Mouse (Mus musculus) heart, adult 2 months (tissue): Measurements from ENCODE around the gene Chrnd. TPM values are rescaled to one million over a fixed set of nuclear protein-coding genes. Genes with fewer than 3 reads are reported as not detected.

ENCODE experiments used
- DNase-seq, 2 experiments: peaks; one replicate each; pipeline ENCODE4 v3.0.0; 2021
- H3K27ac ChIP-seq: fragments of 200-600 bp; 2 replicates; pipeline ENCODE4 v1.8.1; 2022
- H3K27me3 ChIP-seq: fragments of 200-500 bp; 2 replicates; pipeline ENCODE4 v1.6.1; 2012; ENCODE audit warnings: mild to moderate bottlenecking, low read length, inconsistent platforms, mixed read lengths; ENCODE audit not compliant: control insufficient read depth, insufficient read depth
- H3K36me3 ChIP-seq: fragments of 200-500 bp; 2 replicates; pipeline ENCODE4 v1.6.1; 2012; ENCODE audit warnings: low read length, inconsistent platforms; ENCODE audit not compliant: control insufficient read depth, insufficient read depth
- H3K4me1 ChIP-seq: fragments of 200-500 bp; 2 replicates; pipeline ENCODE4 v1.6.1; 2011; ENCODE audit warnings: low read length; ENCODE audit not compliant: control insufficient read depth, insufficient read depth
- H3K4me3 ChIP-seq: fragments of 200-600 bp; 2 replicates; pipeline ENCODE4 v1.8.1; 2022
- H3K79me2 ChIP-seq: fragments of 200-500 bp; replicated peaks from 2 replicates; pipeline ENCODE4 v1.6.1; 2012; ENCODE audit warnings: mild to moderate bottlenecking, inconsistent platforms, low read length, moderate library complexity, mixed read lengths; ENCODE audit not compliant: control insufficient read depth, insufficient read depth
- H3K9ac ChIP-seq: fragments of 200-500 bp; 2 replicates; pipeline ENCODE4 v1.6.1; 2012; ENCODE audit warnings: low read depth, mild to moderate bottlenecking, control low read depth, inconsistent platforms, low read length, mixed read lengths
- CTCF ChIP-seq: fragments of 200-600 bp; IDR thresholded peaks from 2 replicates; pipeline ENCODE4 v1.8.1; 2022; ENCODE audit warnings: antibody characterized with exemption, mild to moderate bottlenecking, moderate library complexity
- EP300 ChIP-seq: fragments of 200-500 bp; IDR thresholded peaks from 2 replicates; pipeline ENCODE4 v1.6.1; 2011; ENCODE audit warnings: low read depth, low read length, control low read depth; ENCODE audit not compliant: insufficient read depth
- POLR2A ChIP-seq: fragments of 200-500 bp; IDR thresholded peaks from 2 replicates; pipeline ENCODE4 v1.6.1; 2011; ENCODE audit warnings: mild to moderate bottlenecking, low read depth, low read length, control low read depth; ENCODE audit not compliant: insufficient read depth
- WGBS: fragments of 180-500 bp; shearing (Covaris S2); methylation state at CpG from one replicate; pipeline ENCODE4 v1.1.7; 2018; 5-methylcytosine and 5-hydroxymethylcytosine counted together
- intact Hi-C: fragments of 180-260 bp; cut with DNase I; formaldehyde crosslinking; loops from one replicate; pipeline ENCODE4 v1.15.1; 2025
- long read RNA-seq: library from polyadenylated mRNA; stranded (forward); transcript quantifications from one replicate; pipeline ENCODE4 v2.0.0, GENCODE M21; 2021
- polyA plus RNA-seq: library from polyadenylated mRNA; depleted of rRNA; stranded (reverse); fragments of >200 nt; gene quantifications from 2 replicates; pipeline ENCODE4 v1.2.3, GENCODE M21; 2012; rRNA removed
- total RNA-seq, 2 experiments: library from RNA; stranded (reverse); gene quantifications; 2 replicates each; pipeline ENCODE4 v1.2.3; 2021

Chrnd gene
- total RNA-seq (not detected), polyA plus RNA-seq (not detected in 2 replicates)
- long read RNA-seq = 0 reads

DNA sequence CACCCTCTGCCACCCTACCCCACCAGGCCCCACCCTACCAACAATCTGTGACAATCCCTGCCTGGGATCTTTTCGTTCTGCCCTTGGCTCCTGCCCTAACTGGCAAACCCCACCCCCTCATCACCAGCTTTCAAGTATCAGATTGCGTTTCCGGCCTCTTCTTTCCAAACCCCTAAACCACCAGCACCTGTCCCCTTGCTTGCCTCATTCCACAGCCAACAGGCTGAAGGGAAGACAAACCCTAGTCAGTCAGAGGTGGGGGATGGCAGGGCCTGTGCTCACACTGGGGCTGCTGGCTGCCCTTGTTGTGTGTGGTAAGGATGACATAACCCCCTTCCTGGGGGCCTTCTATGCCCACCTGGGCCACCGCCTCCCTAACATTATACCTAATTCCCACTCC, at the start of gene Chrnd:
TSS of gene Chrnd (plus strand) at position 179 of the 400 bp plus-strand sequence.
- Histone ChIP-seq H3K36me3 (no peaks in the 10 kb centered on the region), H3K4me1 (no peaks in the 10 kb centered on the region), H3K9ac (no peak within 1 kb of the TSS), H3K4me3 (no peak within 1 kb of the TSS), H3K79me2 (no peaks in the 10 kb centered on the region), H3K27ac (no peak within 1 kb of the TSS), H3K27me3 (peaks cover 3% of the 10 kb centered on the region; the same call in 1 of the 2 replicates)
- 41% methylated on average over 4 of the region's 4 CpGs for WGBS
- intact Hi-C loops = no loop called here
- TF ChIP-seq POLR2A (no peak), EP300 (no peak), CTCF (no peak)
- DNase-seq = no peak

DNA sequence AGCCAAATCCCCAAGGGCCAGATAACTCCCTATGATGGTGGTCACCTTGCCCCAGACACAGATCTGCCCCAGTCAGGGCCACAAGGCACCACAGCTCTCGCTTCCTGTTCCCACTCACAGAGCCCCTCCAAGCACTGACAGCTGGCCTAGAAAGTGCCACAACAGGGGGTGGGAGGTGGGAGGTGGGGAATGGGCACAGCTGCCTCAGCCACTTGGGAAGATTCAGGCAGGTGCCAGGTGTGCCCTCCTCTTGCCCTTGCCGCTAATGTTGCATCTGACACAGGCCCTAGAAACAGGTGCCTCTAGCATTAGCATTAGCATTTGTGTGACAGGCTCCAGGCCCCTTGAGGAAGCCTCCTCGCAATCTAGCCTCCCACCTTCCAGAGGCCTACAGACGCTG, 48.9 kb upstream of the Chrnd start:
- TF ChIP-seq POLR2A = no peak
- no peak for TF ChIP-seq CTCF
- no peak for TF ChIP-seq EP300
- intact Hi-C loops = no loop called here
- Histone ChIP-seq H3K4me1 (no peaks in the 10 kb centered on the region), H3K4me3 (no peak overlapping the region), H3K36me3 (no peaks in the 10 kb centered on the region), H3K27me3 (no peaks in the 10 kb centered on the region), H3K27ac (no peak overlapping the region), H3K79me2 (no peaks in the 10 kb centered on the region), H3K9ac (no peak overlapping the region)
- 92% methylated on average over 4 of the region's 4 CpGs for WGBS
- no peak for DNase-seq

DNA sequence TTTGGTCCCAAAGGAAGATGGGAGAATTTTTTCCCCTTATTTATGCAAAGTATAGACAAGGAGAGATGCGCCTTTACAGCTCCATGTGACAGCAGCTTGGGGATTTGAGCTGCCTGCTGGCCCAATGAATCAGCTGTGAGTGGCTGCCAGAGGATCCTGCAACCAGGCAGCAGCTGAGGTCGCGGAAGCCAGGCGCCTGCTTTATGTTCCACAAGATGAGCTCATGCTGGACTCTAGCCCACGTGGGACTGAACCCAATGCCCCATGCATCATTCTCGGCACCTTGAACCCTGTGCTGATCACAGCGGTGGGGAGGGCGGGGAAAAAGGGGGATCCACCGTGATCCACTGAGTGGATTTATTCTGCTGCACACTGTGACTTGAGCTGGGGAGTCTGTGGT, 48.0 kb upstream of the Chrnd start:
- TF ChIP-seq EP300 (no peak), CTCF (no peak), POLR2A (no peak)
- H3K9ac ChIP-seq = no peak overlapping the region
- no peak for DNase-seq
- H3K27ac ChIP-seq = no peak overlapping the region
- H3K79me2 ChIP-seq = no peaks in the 10 kb centered on the region
- no peak overlapping the region for H3K4me3 ChIP-seq
- no peaks in the 10 kb centered on the region for H3K36me3 ChIP-seq
- H3K27me3 ChIP-seq = no peaks in the 10 kb centered on the region
- no peaks in the 10 kb centered on the region for H3K4me1 ChIP-seq
- intact Hi-C loops = no loop called here
- 57% methylated on average over 9 of the region's 9 CpGs for WGBS

DNA sequence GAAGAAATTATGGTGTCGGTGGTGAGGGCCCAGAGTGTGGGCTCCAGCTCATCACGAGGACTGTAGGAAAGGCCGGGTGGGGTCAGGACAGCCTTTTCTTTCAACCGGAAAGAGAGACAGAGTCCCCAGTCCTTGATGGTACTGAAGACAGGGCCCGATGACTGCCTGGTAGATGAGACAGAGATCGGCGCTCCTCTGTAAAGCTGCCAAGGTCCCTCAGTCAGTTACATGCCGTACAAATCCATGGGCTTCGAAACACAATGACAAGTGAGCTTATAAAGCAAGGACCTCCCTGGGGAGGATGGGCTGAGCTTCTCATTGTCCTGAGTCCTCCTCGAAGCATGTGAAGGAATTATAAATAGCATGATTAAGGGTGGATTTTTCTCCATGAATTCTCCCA, 47.3 kb upstream of the Chrnd start:
- no peaks in the 10 kb centered on the region for H3K4me1 ChIP-seq
- no peak overlapping the region for H3K27ac ChIP-seq
- TF ChIP-seq CTCF (no peak), POLR2A (no peak), EP300 (no peak)
- no peak for DNase-seq
- H3K9ac ChIP-seq = no peak overlapping the region
- intact Hi-C loops = no loop called here
- H3K36me3 ChIP-seq = no peaks in the 10 kb centered on the region
- no peaks in the 10 kb centered on the region for H3K27me3 ChIP-seq
- no peak overlapping the region for H3K4me3 ChIP-seq
- WGBS = 66% methylated on average over 10 of the region's 10 CpGs
- no peaks in the 10 kb centered on the region for H3K79me2 ChIP-seq

DNA sequence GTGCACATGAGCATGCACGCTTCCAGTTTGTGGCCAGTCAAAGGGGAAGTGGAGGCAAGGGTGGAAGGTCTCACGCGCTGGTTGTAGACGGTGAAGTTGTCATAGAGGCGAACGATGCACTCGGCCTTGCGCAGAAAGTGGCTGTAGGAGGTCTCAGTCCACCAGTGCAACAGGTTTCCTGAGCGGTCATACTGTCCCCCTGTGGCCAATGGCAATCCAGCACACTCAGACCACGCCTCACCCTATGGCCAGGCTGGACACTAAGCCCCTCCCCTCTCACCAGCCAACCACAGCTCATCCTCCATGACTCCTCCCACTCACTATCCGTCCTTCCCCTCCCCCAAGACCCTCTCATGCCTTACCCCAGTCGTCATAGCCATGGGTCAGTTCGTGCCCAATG, 41.0 kb upstream of the Chrnd start:
- Histone ChIP-seq H3K36me3 (no peaks in the 10 kb centered on the region), H3K27me3 (peaks cover 7% of the 10 kb centered on the region), H3K27ac (no peak overlapping the region)

DNA sequence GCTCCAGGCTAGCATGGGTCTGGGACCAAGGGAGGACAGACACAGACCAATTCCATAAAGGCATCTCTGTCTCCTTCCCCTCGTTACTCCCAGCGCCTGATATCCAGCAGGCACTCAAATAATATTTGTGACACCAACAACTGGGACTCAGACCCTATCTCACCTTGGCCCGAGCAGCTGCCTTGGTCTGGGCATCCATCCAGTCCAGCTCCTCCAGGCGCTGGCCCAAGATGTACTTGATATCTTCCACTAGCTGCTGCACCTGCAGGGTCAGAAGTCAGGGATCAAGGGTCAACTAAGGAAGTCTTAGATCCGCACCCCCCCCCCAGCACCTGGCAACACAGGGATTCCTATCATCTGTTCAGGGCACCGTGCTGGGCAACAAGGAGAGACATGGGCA, 39.1 kb upstream of the Chrnd start:
- Histone ChIP-seq H3K9ac (no peak overlapping the region), H3K27me3 (peaks cover 22% of the 10 kb centered on the region)

More for the DNA sequence above, 41.0 kb upstream of the Chrnd start:
- intact Hi-C loops = no loop called here
- 39% methylated on average over 13 of the region's 13 CpGs for WGBS
- H3K4me1 ChIP-seq = no peaks in the 10 kb centered on the region
- no peak for DNase-seq
- no peak overlapping the region for H3K4me3 ChIP-seq
- no peak for TF ChIP-seq POLR2A
- no peak for TF ChIP-seq CTCF
- no peak for TF ChIP-seq EP300
- no peak overlapping the region for H3K9ac ChIP-seq
- H3K79me2 ChIP-seq = no peaks in the 10 kb centered on the region

More for the DNA sequence above, 39.1 kb upstream of the Chrnd start:
- Histone ChIP-seq H3K79me2 (no peaks in the 10 kb centered on the region), H3K36me3 (no peaks in the 10 kb centered on the region), H3K4me1 (no peaks in the 10 kb centered on the region), H3K27ac (no peak overlapping the region), H3K4me3 (no peak overlapping the region)
- TF ChIP-seq CTCF = no peak
- no peak for TF ChIP-seq EP300
- TF ChIP-seq POLR2A = no peak
- intact Hi-C loops = no loop called here
- WGBS = 60% methylated on average over 6 of the region's 6 CpGs
- DNase-seq = no peak
